Mouse (Mus musculus) limb, embryonic 14.5 days (tissue): ENCODE measurements around the gene Acbd4. TPM values are rescaled to one million over a fixed set of nuclear protein-coding genes. Genes with fewer than 3 reads are reported as not detected.

Experiments
- ATAC-seq: fragments of 200-750 bp; cut with Nextera tagmentation; 2 replicates; pipeline ENCODE4 v1.8.0; 2017; ENCODE audit warnings: low read depth, moderate number of reproducible peaks, moderate TSS enrichment; ENCODE audit not compliant: low FRiP score
- DNase-seq: peaks from one replicate; pipeline ENCODE4 v3.0.0-alpha.2; 2015; ENCODE audit warnings: low spot score
- H3K27ac ChIP-seq: fragments of 300-500 bp; sonication (generic); replicated peaks from 2 replicates; pipeline ENCODE4 v1.5.1; 2014; ENCODE audit warnings: low read depth, mild to moderate bottlenecking, low read length, moderate library complexity, mixed read lengths
- H3K27me3 ChIP-seq: fragments of 300-500 bp; sonication (generic); 2 replicates; pipeline ENCODE4 v1.6.1; 2014; ENCODE audit warnings: low read length, mixed read lengths; ENCODE audit not compliant: control insufficient read depth, insufficient read depth
- H3K36me3 ChIP-seq: fragments of 300-500 bp; sonication (generic); 2 replicates; pipeline ENCODE4 v1.6.1; 2014; ENCODE audit warnings: mild to moderate bottlenecking, low read length, moderate library complexity, mixed read lengths; ENCODE audit not compliant: control insufficient read depth, insufficient read depth
- H3K4me1 ChIP-seq: fragments of 300-500 bp; sonication (generic); 2 replicates; pipeline ENCODE4 v1.6.1; 2014; ENCODE audit warnings: antibody characterized with exemption, low read length, mixed read lengths; ENCODE audit not compliant: control insufficient read depth, insufficient read depth
- H3K4me2 ChIP-seq: fragments of 300-500 bp; sonication (generic); replicated peaks from 2 replicates; pipeline ENCODE4 v1.6.1; 2014; ENCODE audit warnings: low read depth, mild to moderate bottlenecking, low read length, moderate library complexity; ENCODE audit not compliant: severe bottlenecking
- H3K4me3 ChIP-seq: fragments of 300-500 bp; sonication (generic); replicated peaks from 2 replicates; pipeline ENCODE4 v1.5.1; 2014; ENCODE audit warnings: low read length
- H3K9ac ChIP-seq: fragments of 300-500 bp; sonication (generic); 2 replicates; pipeline ENCODE4 v1.6.1; 2014; ENCODE audit warnings: mild to moderate bottlenecking, low read depth, low read length, moderate library complexity; ENCODE audit not compliant: severe bottlenecking
- H3K9me3 ChIP-seq: fragments of 300-500 bp; sonication (generic); 2 replicates; pipeline ENCODE4 v1.6.1; 2016; ENCODE audit warnings: low read length; ENCODE audit not compliant: control insufficient read depth
- POLR2A ChIP-seq: fragments of 200-500 bp; IDR thresholded peaks from 2 replicates; pipeline ENCODE4 v1.8.0; 2012; ENCODE audit warnings: inconsistent platforms, mild to moderate bottlenecking, moderate library complexity, borderline replicate concordance; ENCODE audit not compliant: insufficient read depth, insufficient read length; ENCODE audit errors: extremely low read depth
- WGBS: fragments of 180-500 bp; shearing (Covaris S2); extraction: QIAGEN DNeasy Blood & Tissue Kit; methylation state at CpG from one replicate; pipeline ENCODE4 v1.1.7; 2014; 5-methylcytosine and 5-hydroxymethylcytosine counted together
- polyA plus RNA-seq, 2 experiments: library from polyadenylated mRNA; depleted of rRNA in 1 of 2; stranded (reverse) in 1 of 2; unstranded in 1 of 2; fragments of >200 nt; fragmentation: Nextera tagmentation in 1 of 2; extraction: Ambion mirVana in 1 of 2; gene quantifications; 2 replicates each; pipeline versions ENCODE4 v1.2.1 to v1.2.3; 2012 to 2014

Acbd4 gene
- polyA plus RNA-seq, 2 experiments = 14.2 to 20.2 TPM

- no peaks in the 10 kb centered on the region for H3K27me3 ChIP-seq
- WGBS = 84% methylated on average over 14 of the region's 14 CpGs
- peaks cover 28% of the 10 kb centered on the region for H3K4me1 ChIP-seq
- ATAC-seq = no peak
- H3K9ac ChIP-seq = no peak overlapping the region
- H3K27ac ChIP-seq = peak overlapping the region; percentile 67
- H3K4me2 ChIP-seq = no peak overlapping the region
- no peak for DNase-seq
- no peak overlapping the region for H3K4me3 ChIP-seq
- no peaks in the 10 kb centered on the region for H3K9me3 ChIP-seq
- peaks cover 21% of the 10 kb centered on the region for H3K36me3 ChIP-seq
- no peak for TF ChIP-seq POLR2A
Observed at GRCm38 (mm10) chr11:103139951-103140762, 38.7 kb downstream of the Acbd4 start.

- Histone ChIP-seq H3K4me2 (no peak overlapping the region), H3K4me3 (no peak overlapping the region), H3K36me3 (peaks cover 21% of the 10 kb centered on the region), H3K27ac (peak overlapping the region; percentile 67), H3K9me3 (no peaks in the 10 kb centered on the region), H3K4me1 (peaks cover 28% of the 10 kb centered on the region), H3K9ac (no peak overlapping the region), H3K27me3 (no peaks in the 10 kb centered on the region)
- 57% methylated on average over 6 of the region's 6 CpGs for WGBS
- DNase-seq = no peak
- ATAC-seq = no peak
- TF ChIP-seq POLR2A = no peak
Observed at GRCm38 (mm10) chr11:103140763-103141100, 39.2 kb downstream of the Acbd4 start.

- Histone ChIP-seq H3K9me3 (no peaks in the 10 kb centered on the region), H3K4me2 (no peak overlapping the region), H3K36me3 (peaks cover 21% of the 10 kb centered on the region), H3K9ac (peak overlapping the region; percentile 25; the same call in 1 of the 2 replicates), H3K4me3 (no peak overlapping the region), H3K27ac (peak overlapping the region; percentile 67), H3K4me1 (peaks cover 28% of the 10 kb centered on the region), H3K27me3 (no peaks in the 10 kb centered on the region)
- TF ChIP-seq POLR2A = no peak
- peak; percentile 61; the same call in 1 of the 2 replicates for ATAC-seq
- 26% methylated on average over 11 of the region's 11 CpGs for WGBS
- peak; percentile 65 for DNase-seq
Observed at GRCm38 (mm10) chr11:103141101-103141943, 39.8 kb downstream of the Acbd4 start.

- peak overlapping the region; percentile 67 for H3K27ac ChIP-seq
Observed at GRCm38 (mm10) chr11:103141944-103142255, 40.4 kb downstream of the Acbd4 start.

GRCm38 (mm10) chr11:103142441-103143182 is 41.1 kb downstream of the Acbd4 start:
- Histone ChIP-seq H3K4me2 (peak overlapping the region; percentile 48), H3K9me3 (no peaks in the 10 kb centered on the region), H3K4me3 (peak overlapping the region; percentile 20), H3K27ac (peak overlapping the region; percentile 67), H3K9ac (peak overlapping the region; percentile 28), H3K36me3 (peaks cover 21% of the 10 kb centered on the region), H3K4me1 (peaks cover 28% of the 10 kb centered on the region), H3K27me3 (no peaks in the 10 kb centered on the region)
- DNase-seq (peak; percentile 64), ATAC-seq (peak; percentile 76)
- WGBS = 21% methylated on average over 8 of the region's 8 CpGs
- 0 out of 2 replicates have a peak, but pooled peaks have one; percentile 22 for TF ChIP-seq POLR2A

More at GRCm38 (mm10) chr11:103141944-103142255, 40.4 kb downstream of the Acbd4 start:
- no peak overlapping the region for H3K4me2 ChIP-seq
- TF ChIP-seq POLR2A = no peak
- 38% methylated on average over 1 of the region's 1 CpGs for WGBS
- H3K27me3 ChIP-seq = no peaks in the 10 kb centered on the region
- H3K9ac ChIP-seq = peak overlapping the region; percentile 25; the same call in 1 of the 2 replicates
- ATAC-seq (no peak), DNase-seq (no peak)
- peaks cover 28% of the 10 kb centered on the region for H3K4me1 ChIP-seq
- no peak overlapping the region for H3K4me3 ChIP-seq
- H3K9me3 ChIP-seq = no peaks in the 10 kb centered on the region
- H3K36me3 ChIP-seq = peaks cover 21% of the 10 kb centered on the region
